ENCODE assay signal across 9 mouse cellular contexts in the genomic region with DNA sequence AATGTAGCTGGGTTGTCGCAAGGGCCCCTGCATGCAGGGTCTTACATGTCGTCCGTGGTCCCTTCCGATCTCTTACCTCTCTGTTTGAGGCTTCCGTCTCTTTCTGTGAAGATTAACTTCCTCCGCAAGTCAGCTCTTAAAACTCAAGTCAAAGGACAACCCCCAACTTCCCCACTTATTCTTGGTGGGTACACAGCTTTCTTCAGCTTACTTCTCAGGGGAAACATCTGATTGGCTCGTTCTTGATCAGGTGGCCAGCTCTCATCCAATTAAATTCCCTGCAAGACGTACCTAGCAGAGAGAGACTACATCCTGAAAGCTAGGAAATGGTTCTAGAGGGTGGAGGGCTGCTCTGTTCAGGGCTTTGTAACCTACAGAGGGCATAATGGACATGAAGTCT.
DNase-seq lines count a peak whose midpoint lies in the region; ATAC-seq and TF ChIP-seq lines count a peak whose summit lies in the region.
"Had no signal": no experiment of that assay in that cellular context is flagged by ENCODE, and none has a peak within 500 bp of the region (broad histone marks: within the 10 kb centered on the region; RNA-seq: fewer than 3 reads in every experiment).

No protein-coding gene starts in this region.

- no peaks in the 10 kb centered on the region for H3K9me3 ChIP-seq in lung, embryonic 16.5 days (ENCODE audit: control insufficient read depth, low read length)
- H3K9me3 ChIP-seq in hindbrain, embryonic 15.5 days: no peaks in the 10 kb centered on the region

- WGBS in lung, embryonic 16.5 days: 64% methylated on average over 8 of the region's 8 CpGs
- WGBS in hindbrain, embryonic 15.5 days: 75% methylated on average over 8 of the region's 8 CpGs
- 9% methylated on average over 8 of the region's 8 CpGs for WGBS in thymus, adult 2 months

- H3K27ac ChIP-seq in lung, embryonic 16.5 days (ENCODE audit: low read length): no peak overlapping the region
- peak overlapping the region; percentile 80; the same call in 1 of the 2 replicates for H3K27ac ChIP-seq in hindbrain, embryonic 15.5 days (replicated peaks)
- H3K27ac ChIP-seq in thymus, adult 2 months (ENCODE audit: control insufficient read depth, insufficient read depth, low read length): peak overlapping the region; percentile 92

- no peak for DNase-seq in lung, postnatal 10 days
- peak; percentile 65 for DNase-seq in T-cell, adult 2 months (ENCODE audit: low spot score)
- peak; percentile 69 for DNase-seq in thymus, adult 2 months
- no peak for DNase-seq in frontal cortex, postnatal 36 days (ENCODE audit: low spot score in 2 of 2)
- DNase-seq in ovary, adult 18-20 months (ENCODE audit: low spot score): no peak
- DNase-seq: cerebellum, postnatal 25 days had no signal

- peak overlapping the region; percentile 13; the same call in 1 of the 2 replicates for H3K4me3 ChIP-seq in lung, embryonic 16.5 days (ENCODE audit: low read length)
- H3K4me3 ChIP-seq in hindbrain, embryonic 15.5 days: no peak overlapping the region
- peak overlapping the region; percentile 32 for H3K4me3 ChIP-seq in thymus, adult 2 months (ENCODE audit: control insufficient read depth, insufficient read depth, low read length)

- H3K36me3 ChIP-seq in lung, embryonic 16.5 days (ENCODE audit: control insufficient read depth, insufficient read depth, low read length): no peaks in the 10 kb centered on the region
- H3K36me3 ChIP-seq in hindbrain, embryonic 15.5 days: no peaks in the 10 kb centered on the region
- H3K36me3 ChIP-seq in thymus, adult 2 months (ENCODE audit: control insufficient read depth, insufficient read depth, low read length): no peaks in the 10 kb centered on the region

- 0 out of 2 replicates have a peak overlapping the region, but pooled peaks have one; percentile 41 for H3K9ac ChIP-seq in lung, embryonic 16.5 days (ENCODE audit: low read length)
- no peak overlapping the region for H3K9ac ChIP-seq in hindbrain, embryonic 15.5 days

- peak overlapping the region; percentile 35 for H3K4me2 ChIP-seq in lung, embryonic 16.5 days (ENCODE audit: low read depth, low read length)
- H3K4me2 ChIP-seq in hindbrain, embryonic 15.5 days: no peak overlapping the region; the same call in 1 of the 2 replicates

- H3K27me3 ChIP-seq in lung, embryonic 16.5 days (ENCODE audit: control insufficient read depth, insufficient read depth, low read depth, low read length): no peaks in the 10 kb centered on the region; the same call in 1 of the 2 replicates
- H3K27me3 ChIP-seq in hindbrain, embryonic 15.5 days: no peaks in the 10 kb centered on the region
- no peaks in the 10 kb centered on the region for H3K27me3 ChIP-seq in thymus, adult 2 months (ENCODE audit: control insufficient read depth, insufficient read depth, low read length)

- no peak for TF ChIP-seq CTCF in thymus, adult 2 months (IDR thresholded peaks at IDR 0.05; ENCODE audit: borderline replicate concordance, control insufficient read depth, extremely low read depth, insufficient read depth, low read length, poor library complexity)

- no peak for ATAC-seq in lung, embryonic 16.5 days (ENCODE audit: low read depth)
- ATAC-seq in hindbrain, embryonic 15.5 days (ENCODE audit: low FRiP score, low read depth): no peak
- ATAC-seq: intestine, embryonic 16.5 days had no signal

- peaks cover 30% of the 10 kb centered on the region for H3K4me1 ChIP-seq in lung, embryonic 16.5 days (replicated peaks; ENCODE audit: control insufficient read depth, insufficient read depth, low read length)
- H3K4me1 ChIP-seq in hindbrain, embryonic 15.5 days (replicated peaks): peaks cover 45% of the 10 kb centered on the region
- H3K4me1 ChIP-seq in thymus, adult 2 months (replicated peaks; ENCODE audit: control insufficient read depth, insufficient read depth, low read length): peaks cover 17% of the 10 kb centered on the region

- peak; percentile 54; the same call in 1 of the 2 replicates for TF ChIP-seq POLR2A in thymus, adult 2 months (IDR thresholded peaks at IDR 0.05; ENCODE audit: control insufficient read depth, extremely low read depth, insufficient read depth, low read length, poor library complexity)

Comparison
In these comparisons a context has a peak if more than half of its experiments do, and no peak if none do; other contexts are left out.
1. DNase-seq: peak in T-cell, adult 2 months (single experiment) and thymus, adult 2 months (single experiment); none in lung, postnatal 10 days (single experiment), frontal cortex, postnatal 36 days (0 of 2) and ovary, adult 18-20 months (single experiment).